25 mouse cellular contexts compared by ENCODE assay signal in the genomic region with DNA sequence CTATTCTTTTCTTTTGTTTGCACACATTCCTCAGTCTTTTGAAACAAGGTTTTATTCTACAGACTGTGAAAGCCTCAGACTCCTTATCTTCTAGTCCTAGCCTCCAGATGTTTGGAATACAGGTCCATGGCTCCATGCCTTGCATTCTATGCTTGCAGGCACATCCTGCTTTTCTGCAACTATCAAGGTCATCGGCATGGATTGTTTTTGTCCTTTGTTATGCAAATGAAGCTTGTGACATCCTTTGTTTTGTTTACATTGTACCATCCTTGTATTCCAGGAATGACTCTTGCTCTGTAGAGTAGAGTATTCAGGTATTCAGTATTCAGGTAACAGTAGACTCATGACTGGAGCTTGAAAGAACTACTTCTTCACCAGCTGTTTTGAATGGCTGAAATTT. TPM values are rescaled to one million over a fixed set of nuclear protein-coding genes. Genes with fewer than 3 reads are reported as not detected.
"Had no signal": no experiment of that assay in that cellular context is flagged by ENCODE, and none has a peak within 500 bp of the region (broad histone marks: within the 10 kb centered on the region; RNA-seq: fewer than 3 reads in every experiment).

No protein-coding gene starts in this region.

- H3K36me3 ChIP-seq: embryonic facial prominence, embryonic 10.5 days; embryonic facial prominence, embryonic 12.5 days; embryonic facial prominence, embryonic 13.5 days; embryonic facial prominence, embryonic 15.5 days; forebrain, embryonic 10.5 days; forebrain, embryonic 12.5 days; forebrain, embryonic 15.5 days; heart, embryonic 10.5 days had no signal

- H3K4me1 ChIP-seq: embryonic facial prominence, embryonic 10.5 days; embryonic facial prominence, embryonic 12.5 days; embryonic facial prominence, embryonic 13.5 days; embryonic facial prominence, embryonic 15.5 days; forebrain, embryonic 10.5 days; forebrain, embryonic 12.5 days; forebrain, embryonic 13.5 days; forebrain, embryonic 15.5 days; heart, embryonic 10.5 days had no signal

- H3K27me3 ChIP-seq: embryonic facial prominence, embryonic 12.5 days; embryonic facial prominence, embryonic 13.5 days; embryonic facial prominence, embryonic 15.5 days; forebrain, embryonic 12.5 days; forebrain, embryonic 13.5 days; forebrain, embryonic 15.5 days had no signal

- H3K27ac ChIP-seq: embryonic facial prominence, embryonic 10.5 days; embryonic facial prominence, embryonic 12.5 days; embryonic facial prominence, embryonic 13.5 days; embryonic facial prominence, embryonic 15.5 days; forebrain, embryonic 10.5 days; forebrain, embryonic 12.5 days; forebrain, embryonic 13.5 days; forebrain, embryonic 15.5 days; gastrocnemius, adult 2 months; heart, adult 2 months; heart, embryonic 10.5 days had no signal

- DNase-seq: cerebellum, adult 9-11 months; cerebellum, postnatal 10 days; cerebellum, postnatal 14 days; cerebellum, postnatal 25 days; cerebellum, postnatal 36 days; embryo, embryonic 11 days; forebrain, postnatal 0 days; gastrocnemius, adult 2 months; gastrocnemius, postnatal 10 days; gastrocnemius, postnatal 14 days; gastrocnemius, postnatal 25 days; gastrocnemius, postnatal 36 days; heart, adult 11 months; heart, adult 18-20 months; heart, adult 2 months had no signal

- H3K4me3 ChIP-seq: embryonic facial prominence, embryonic 10.5 days; embryonic facial prominence, embryonic 12.5 days; embryonic facial prominence, embryonic 13.5 days; embryonic facial prominence, embryonic 15.5 days; erythroblast, embryonic 14.5 days; forebrain, embryonic 10.5 days; forebrain, embryonic 12.5 days; forebrain, embryonic 13.5 days; forebrain, embryonic 15.5 days; gastrocnemius, adult 2 months; heart, adult 2 months; heart, embryonic 10.5 days had no signal

- H3K9me3 ChIP-seq: embryonic facial prominence, embryonic 10.5 days; embryonic facial prominence, embryonic 12.5 days; embryonic facial prominence, embryonic 13.5 days; embryonic facial prominence, embryonic 15.5 days; forebrain, embryonic 10.5 days; forebrain, embryonic 12.5 days; forebrain, embryonic 13.5 days; forebrain, embryonic 15.5 days; heart, embryonic 10.5 days had no signal

- H3K9ac ChIP-seq: embryonic facial prominence, embryonic 12.5 days; embryonic facial prominence, embryonic 13.5 days; embryonic facial prominence, embryonic 15.5 days; forebrain, embryonic 12.5 days; forebrain, embryonic 13.5 days; forebrain, embryonic 15.5 days; forebrain, postnatal 0 days had no signal

RNA-seq across cellular contexts. Expression of a gene that starts 36.2 kb away (rescaled TPM):
- polyA plus RNA-seq: erythroblast, embryonic 14.5 days had no signal
